In the genomic region with DNA sequence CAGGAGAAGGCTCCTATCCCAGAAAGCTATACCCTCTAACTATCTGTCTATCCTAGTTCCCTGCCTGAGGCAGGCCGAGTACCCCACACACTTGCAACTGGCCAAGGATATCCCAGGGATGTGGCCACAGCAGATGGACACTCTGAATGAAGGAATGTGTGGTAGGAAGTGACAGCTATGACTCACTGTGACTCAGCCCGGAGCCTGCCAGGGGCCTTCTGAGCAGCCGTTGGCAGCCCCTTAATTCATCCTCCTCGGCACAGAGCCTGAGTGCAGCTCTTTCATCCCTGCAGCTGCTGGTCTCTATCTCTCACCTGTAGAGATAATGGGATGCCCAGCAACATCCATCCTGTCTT, we compare ENCODE assay signal across 9 mouse cellular contexts.
DNase-seq lines count a peak whose midpoint lies in the region; ATAC-seq lines count a peak whose summit lies in the region.
"Had no signal": no experiment of that assay in that cellular context is flagged by ENCODE, and none has a peak within 500 bp of the region (broad histone marks: within the 10 kb centered on the region; RNA-seq: fewer than 3 reads in every experiment).

No protein-coding gene starts in this region.

- no peaks in the 10 kb centered on the region for H3K36me3 ChIP-seq in macrophage (ENCODE audit: inconsistent target)
- H3K36me3 ChIP-seq in midbrain, embryonic 15.5 days (replicated peaks): no peaks in the 10 kb centered on the region

- ATAC-seq in midbrain, embryonic 15.5 days (replicated peaks): no peak

- H3K4me3 ChIP-seq in macrophage (ENCODE audit: inconsistent target): no peak overlapping the region
- H3K4me3 ChIP-seq in midbrain, embryonic 15.5 days: no peak overlapping the region

- no peak overlapping the region for H3K4me2 ChIP-seq in midbrain, embryonic 15.5 days

- no peak overlapping the region for H3K9ac ChIP-seq in midbrain, embryonic 15.5 days

- 7% methylated on average over 4 of the region's 4 CpGs for WGBS in macrophage (ENCODE audit: missing documents)
- WGBS in midbrain, embryonic 15.5 days: 80% methylated on average over 4 of the region's 4 CpGs

- no peaks in the 10 kb centered on the region for H3K4me1 ChIP-seq in midbrain, embryonic 15.5 days

- no peaks in the 10 kb centered on the region for H3K9me3 ChIP-seq in midbrain, embryonic 15.5 days

- DNase-seq in frontal cortex, adult 2 months (ENCODE audit: extremely low spot score in 1 of 2, low spot score in 1 of 2): peak; percentile 44 to 75
- no peak for DNase-seq in frontal cortex, postnatal 10 days (ENCODE audit: low spot score in 2 of 2)
- peak; percentile 81 for DNase-seq in adrenal gland, postnatal 10 days
- DNase-seq in gastrocnemius, postnatal 14 days: peak; percentile 70
- DNase-seq in thymus, postnatal 25 days: no peak
- no peak for DNase-seq in thymus, postnatal 10 days (ENCODE audit: low spot score in 2 of 2)
- DNase-seq: kidney, postnatal 10 days had no signal

- no peaks in the 10 kb centered on the region for H3K79me2 ChIP-seq in macrophage (ENCODE audit: inconsistent target)

- intact Hi-C loops in gastrocnemius, postnatal 14 days (cut with DNase I; ENCODE audit: low total_unique reads): no loop called here

- no peaks in the 10 kb centered on the region for H3K27me3 ChIP-seq in midbrain, embryonic 15.5 days (replicated peaks)

- H3K27ac ChIP-seq in macrophage: peak overlapping the region; percentile 78
- no peak overlapping the region for H3K27ac ChIP-seq in midbrain, embryonic 15.5 days

Comparison
In these comparisons a context has a peak if more than half of its experiments do, and no peak if none do; other contexts are left out.
1. DNase-seq: peak in frontal cortex, adult 2 months (2 of 2), adrenal gland, postnatal 10 days (single experiment) and gastrocnemius, postnatal 14 days (single experiment); none in frontal cortex, postnatal 10 days (0 of 2), thymus, postnatal 25 days (single experiment) and thymus, postnatal 10 days (0 of 2).